Mouse (Mus musculus) cerebellum, adult 9-10 months (tissue): ENCODE data around the gene Rpap1.
"Not testable (repeated sequence)": the region's sequence is repeated elsewhere in the genome, so short reads cannot be mapped to it uniquely, and the experiment has no call there.

Experiments used
- DNase-seq: peaks from one replicate; pipeline ENCODE4 v3.0.0; 2022

The Rpap1 gene

DNA sequence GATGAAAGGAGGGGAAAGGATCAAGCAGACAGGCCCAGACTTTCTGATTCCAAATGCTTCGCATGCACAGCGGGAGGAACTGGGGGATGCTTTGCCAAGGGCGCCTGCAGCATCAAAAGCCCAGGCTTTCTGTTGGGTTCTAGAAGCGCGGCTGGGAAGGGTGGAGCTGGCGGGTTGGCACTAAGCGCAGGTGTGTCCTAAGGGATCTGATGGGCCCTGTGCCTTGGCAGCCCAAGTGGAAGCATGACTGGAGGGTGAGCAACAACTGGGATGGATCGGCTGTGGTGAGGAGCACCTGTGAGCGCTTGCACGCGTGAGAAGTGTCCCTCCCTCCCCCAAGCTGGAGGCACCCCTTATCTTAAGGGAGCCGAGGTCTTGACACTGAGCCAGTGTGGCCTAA lies 50.2 kb downstream of the Rpap1 start:
- no peak for DNase-seq

DNA sequence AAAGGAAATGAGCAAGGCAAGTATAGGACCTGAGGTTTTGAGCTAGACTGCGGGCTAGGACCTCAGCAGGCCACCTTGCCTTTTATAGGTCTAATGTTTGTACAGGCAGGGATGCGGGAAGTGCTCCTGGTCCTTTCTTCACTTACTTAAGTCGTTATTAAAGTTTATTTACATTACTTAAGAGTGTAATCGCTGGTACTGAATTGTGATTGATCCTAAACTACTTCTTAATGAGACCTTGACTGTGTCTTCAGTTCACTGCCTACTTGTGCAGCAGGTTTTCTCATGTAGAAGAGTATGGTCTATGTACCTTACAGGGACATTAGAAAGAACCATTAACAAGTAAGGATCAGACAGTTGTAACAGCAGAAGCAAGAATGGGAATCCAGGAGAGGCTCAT lies 56.6 kb downstream of the Rpap1 start:
- DNase-seq = no peak

DNA sequence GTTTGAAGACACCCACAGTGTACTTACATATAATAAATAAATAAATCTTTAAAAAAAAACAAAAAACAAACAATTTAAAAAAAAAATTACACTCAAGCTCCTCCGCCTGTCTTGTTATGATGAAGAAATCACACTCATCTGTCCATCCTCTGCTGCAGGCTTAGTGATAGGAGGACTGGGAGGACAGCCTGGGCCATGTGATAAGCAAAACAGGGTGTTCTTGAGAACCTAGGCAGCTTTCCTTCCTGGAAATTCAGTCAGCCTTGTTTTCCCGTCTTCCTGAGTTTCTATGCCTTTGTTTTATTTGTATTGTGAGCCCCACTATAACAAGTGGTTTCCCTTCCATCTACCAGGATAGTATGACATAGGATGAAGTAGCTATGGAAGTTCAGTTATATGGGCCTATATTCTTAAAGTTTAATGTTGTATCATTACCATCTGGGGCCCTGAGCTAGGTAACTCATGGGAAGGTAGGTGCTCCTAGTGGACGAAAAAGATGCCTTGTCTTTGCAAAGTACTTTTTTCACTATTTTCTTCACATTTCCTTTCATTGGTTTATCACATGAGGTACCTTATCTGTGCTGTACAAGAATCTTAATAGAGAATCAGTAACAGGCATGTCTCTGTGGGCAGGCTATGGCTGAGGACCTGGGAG lies 59.4 kb downstream of the Rpap1 start:
- DNase-seq = no peak

GRCm38 (mm10) chr2:119721070-119721469 lies 66.3 kb downstream of the Rpap1 start:
- no peak for DNase-seq

- DNase-seq = not testable (repeated sequence)
Observed at GRCm38 (mm10) chr2:119715868-119716267, 71.5 kb downstream of the Rpap1 start.
